Mouse (Mus musculus) erythroblast, embryonic 14.5 days (primary cell): Measurements from ENCODE around the gene Eif1b.
A peak's percentile ranks its signal among the peaks of the same experiment; 100 is the strongest.

Source experiments
- GATA1 ChIP-seq: IDR thresholded peaks from 2 replicates; pipeline ENCODE4 v1.6.1; 2012; ENCODE audit warnings: low read length, inconsistent platforms, mixed read lengths
- TAL1 ChIP-seq: IDR thresholded peaks from 3 replicates; pipeline ENCODE4 v1.6.1; 2012; ENCODE audit warnings: low read length, inconsistent platforms, mixed read lengths

- TF ChIP-seq GATA1 (peak; percentile 44; the same call in 1 of the 2 replicates), TAL1 (no peak)
Measured at GRCm38 (mm10) chr9:120492400-120493351, 644 bp downstream of the Eif1b start.
